Mouse (Mus musculus) E14TG2a.4 (cell line): ENCODE data around the gene Dus2.

Experiments used
- CTCF ChIP-seq: conservative IDR thresholded peaks from 2 replicates; pipeline ENCODE4 v1.5.1; 2014; ENCODE audit warnings: low read length
- POU5F1 ChIP-seq: IDR thresholded peaks from 2 replicates; pipeline ENCODE4 v1.6.1; 2014; ENCODE audit warnings: low read length, borderline replicate concordance

GRCm38 (mm10) chr8:106061686-106062085 lies 70.5 kb downstream of the Dus2 start:
- TF ChIP-seq POU5F1 (no peak), CTCF (no peak)
